Mouse (Mus musculus): ENCODE results near the gene Tead4. TPM values are rescaled to one million over a fixed set of nuclear protein-coding genes. Genes with fewer than 3 reads are reported as not detected.
A peak's percentile ranks its signal among the peaks of the same experiment; 100 is the strongest.

The Tead4 gene
- polyA plus RNA-seq, 1 experiment, result 70.9 TPM

GRCm38 (mm10) chr6:128282126-128282525 lies 18.5 kb downstream of the Tead4 start:
- Histone ChIP-seq H3K79me2 (ENCODE audit: control insufficient read depth, insufficient read depth) (peaks cover 83% of the 10 kb centered on the region), H3K27me3 (ENCODE audit: control insufficient read depth, insufficient read depth, insufficient read length) (no peaks in the 10 kb centered on the region), H3K4me2 (ENCODE audit: low read depth) (peak overlapping the region; percentile 30), H3K36me3 (ENCODE audit: control insufficient read depth, insufficient read depth) (no peaks in the 10 kb centered on the region), H3K4me3 (no peak overlapping the region), H3ac (ENCODE audit: control insufficient read depth, insufficient read length) (no peak overlapping the region)
- TF ChIP-seq MAX (IDR thresholded peaks at IDR 0.05; ENCODE audit: low read depth), result no peak
- no peak for TF ChIP-seq MYOD1 (IDR thresholded peaks at IDR 0.05; ENCODE audit: control insufficient read depth in 1 of 3, insufficient read length in 2 of 3, low read depth in 2 of 3)
- TF ChIP-seq POLR2AphosphoS2 (IDR thresholded peaks at IDR 0.05; ENCODE audit: insufficient read length, low read depth), result no peak
- no peak for TF ChIP-seq REST (IDR thresholded peaks at IDR 0.05; ENCODE audit: insufficient read depth, insufficient read length)
- no peak for TF ChIP-seq CEBPB (IDR thresholded peaks at IDR 0.05; ENCODE audit: insufficient read depth, poor library complexity, severe bottlenecking)
- TF ChIP-seq USF1 (IDR thresholded peaks at IDR 0.05; ENCODE audit: low read depth), result no peak
- TF ChIP-seq E2F4 (IDR thresholded peaks at IDR 0.05; ENCODE audit: insufficient read depth), result no peak
- TF ChIP-seq TCF12 (IDR thresholded peaks at IDR 0.05; ENCODE audit: insufficient read depth, poor library complexity, severe bottlenecking), result no peak
- no peak for TF ChIP-seq SRF (IDR thresholded peaks at IDR 0.05; ENCODE audit: control insufficient read depth, insufficient read length, low read depth)
- TF ChIP-seq TCF3 (IDR thresholded peaks at IDR 0.05; ENCODE audit: insufficient read length, low read depth), result no peak
- no peak for TF ChIP-seq MYOG (IDR thresholded peaks at IDR 0.05; ENCODE audit: control insufficient read depth in 1 of 3, insufficient read depth in 1 of 3, insufficient read length in 2 of 3, low read depth in 2 of 3)
- TF ChIP-seq POLR2A (IDR thresholded peaks at IDR 0.05; ENCODE audit: insufficient read length, low read depth), result no peak

GRCm38 (mm10) chr6:128280472-128281145 lies 20.0 kb downstream of the Tead4 start:
- Histone ChIP-seq H3K36me3 (ENCODE audit: control insufficient read depth, insufficient read depth) (no peaks in the 10 kb centered on the region), H3K4me3 (no peak overlapping the region), H3ac (ENCODE audit: control insufficient read depth, insufficient read length) (no peak overlapping the region), H3K27me3 (ENCODE audit: control insufficient read depth, insufficient read depth, insufficient read length) (no peaks in the 10 kb centered on the region), H3K79me2 (ENCODE audit: control insufficient read depth, insufficient read depth) (peaks cover 75% of the 10 kb centered on the region), H3K4me2 (ENCODE audit: low read depth) (peak overlapping the region; percentile 0)
- TF ChIP-seq CEBPB (IDR thresholded peaks at IDR 0.05; ENCODE audit: insufficient read depth, poor library complexity, severe bottlenecking) (no peak), POLR2AphosphoS2 (IDR thresholded peaks at IDR 0.05; ENCODE audit: insufficient read length, low read depth) (no peak), MAX (IDR thresholded peaks at IDR 0.05; ENCODE audit: low read depth) (no peak), REST (IDR thresholded peaks at IDR 0.05; ENCODE audit: insufficient read depth, insufficient read length) (no peak), POLR2A (IDR thresholded peaks at IDR 0.05; ENCODE audit: insufficient read length, low read depth) (no peak), USF1 (IDR thresholded peaks at IDR 0.05; ENCODE audit: low read depth) (no peak), E2F4 (IDR thresholded peaks at IDR 0.05; ENCODE audit: insufficient read depth) (no peak), MYOD1 (IDR thresholded peaks at IDR 0.05; ENCODE audit: control insufficient read depth in 1 of 3, insufficient read length in 2 of 3, low read depth in 2 of 3) (no peak), MYOG (IDR thresholded peaks at IDR 0.05; ENCODE audit: control insufficient read depth in 1 of 3, insufficient read depth in 1 of 3, insufficient read length in 2 of 3, low read depth in 2 of 3) (no peak), SRF (IDR thresholded peaks at IDR 0.05; ENCODE audit: control insufficient read depth, insufficient read length, low read depth) (no peak), TCF12 (IDR thresholded peaks at IDR 0.05; ENCODE audit: insufficient read depth, poor library complexity, severe bottlenecking) (no peak), TCF3 (IDR thresholded peaks at IDR 0.05; ENCODE audit: insufficient read length, low read depth) (no peak)

GRCm38 (mm10) chr6:128279608-128280007 lies 21.0 kb downstream of the Tead4 start:
- Histone ChIP-seq H3ac (ENCODE audit: control insufficient read depth, insufficient read length) (no peak overlapping the region), H3K79me2 (ENCODE audit: control insufficient read depth, insufficient read depth) (peaks cover 71% of the 10 kb centered on the region), H3K4me2 (ENCODE audit: low read depth) (peak overlapping the region; percentile 36), H3K27me3 (ENCODE audit: control insufficient read depth, insufficient read depth, insufficient read length) (no peaks in the 10 kb centered on the region), H3K36me3 (ENCODE audit: control insufficient read depth, insufficient read depth) (no peaks in the 10 kb centered on the region), H3K4me3 (no peak overlapping the region)
- TF ChIP-seq USF1 (IDR thresholded peaks at IDR 0.05; ENCODE audit: low read depth), result no peak
- TF ChIP-seq POLR2AphosphoS2 (IDR thresholded peaks at IDR 0.05; ENCODE audit: insufficient read length, low read depth), result peak; percentile 4
- TF ChIP-seq POLR2A (IDR thresholded peaks at IDR 0.05; ENCODE audit: insufficient read length, low read depth), result no peak
- TF ChIP-seq REST (IDR thresholded peaks at IDR 0.05; ENCODE audit: insufficient read depth, insufficient read length), result no peak
- TF ChIP-seq TCF12 (IDR thresholded peaks at IDR 0.05; ENCODE audit: insufficient read depth, poor library complexity, severe bottlenecking), result no peak
- no peak for TF ChIP-seq TCF3 (IDR thresholded peaks at IDR 0.05; ENCODE audit: insufficient read length, low read depth)

GRCm38 (mm10) chr6:128279099-128279498 lies 21.5 kb downstream of the Tead4 start:
- peaks cover 71% of the 10 kb centered on the region for H3K79me2 ChIP-seq (ENCODE audit: control insufficient read depth, insufficient read depth)
- H3K4me3 ChIP-seq, result no peak overlapping the region
- H3K4me2 ChIP-seq (ENCODE audit: low read depth), result peak overlapping the region; percentile 36
- no peaks in the 10 kb centered on the region for H3K27me3 ChIP-seq (ENCODE audit: control insufficient read depth, insufficient read depth, insufficient read length)
- TF ChIP-seq REST (IDR thresholded peaks at IDR 0.05; ENCODE audit: insufficient read depth, insufficient read length), result no peak
- TF ChIP-seq TCF3 (IDR thresholded peaks at IDR 0.05; ENCODE audit: insufficient read length, low read depth), result no peak
- no peak for TF ChIP-seq USF1 (IDR thresholded peaks at IDR 0.05; ENCODE audit: low read depth)
- no peak for TF ChIP-seq SRF (IDR thresholded peaks at IDR 0.05; ENCODE audit: control insufficient read depth, insufficient read length, low read depth)
- TF ChIP-seq E2F4 (IDR thresholded peaks at IDR 0.05; ENCODE audit: insufficient read depth), result no peak
- TF ChIP-seq CEBPB (IDR thresholded peaks at IDR 0.05; ENCODE audit: insufficient read depth, poor library complexity, severe bottlenecking), result no peak
- TF ChIP-seq TCF12 (IDR thresholded peaks at IDR 0.05; ENCODE audit: insufficient read depth, poor library complexity, severe bottlenecking), result no peak
- peak; percentile 57 for TF ChIP-seq POLR2AphosphoS2 (IDR thresholded peaks at IDR 0.05; ENCODE audit: insufficient read length, low read depth)
- no peak overlapping the region for H3ac ChIP-seq (ENCODE audit: control insufficient read depth, insufficient read length)
- H3K36me3 ChIP-seq (ENCODE audit: control insufficient read depth, insufficient read depth), result no peaks in the 10 kb centered on the region
